Mouse (Mus musculus) erythroblast, embryonic 14.5 days (primary cell): ENCODE results near the gene Dnah14.

Experiments used
- GATA1 ChIP-seq: IDR thresholded peaks from 2 replicates; pipeline ENCODE4 v1.6.1; 2012; ENCODE audit warnings: low read length, inconsistent platforms, mixed read lengths
- TAL1 ChIP-seq: IDR thresholded peaks from 3 replicates; pipeline ENCODE4 v1.6.1; 2012; ENCODE audit warnings: low read length, inconsistent platforms, mixed read lengths

- no peak for TF ChIP-seq TAL1
- TF ChIP-seq GATA1 = no peak
These were observed 15.2 kb upstream of the Dnah14 start for GRCm38 (mm10) chr1:181560896-181561767.
